Mouse (Mus musculus) forebrain, embryonic 10.5 days (tissue): ENCODE results near the gene Catsperg1. TPM values are rescaled to one million over a fixed set of nuclear protein-coding genes. Genes with fewer than 3 reads are reported as not detected.
A peak's percentile ranks its signal among the peaks of the same experiment; 100 is the strongest.
"Not testable (repeated sequence)": the region's sequence is repeated elsewhere in the genome, so short reads cannot be mapped to it uniquely, and the experiment has no call there.

Source experiments
- DNase-seq: peaks from one replicate; pipeline ENCODE4 v3.0.0-alpha.2; 2017; ENCODE audit warnings: low spot score; ENCODE audit errors: extremely low spot score
- H3K27ac ChIP-seq: fragments of 300-500 bp; sonication (generic); 2 replicates; pipeline ENCODE4 v1.5.1; 2016; ENCODE audit warnings: mild to moderate bottlenecking
- H3K27me3 ChIP-seq: fragments of 300-500 bp; sonication (generic); 2 replicates; pipeline ENCODE4 v1.6.1; 2016; ENCODE audit warnings: mild to moderate bottlenecking; ENCODE audit not compliant: poor library complexity, severe bottlenecking
- H3K36me3 ChIP-seq: fragments of 300-500 bp; sonication (generic); replicated peaks from 2 replicates; pipeline ENCODE4 v1.6.1; 2016; ENCODE audit warnings: mild to moderate bottlenecking, moderate library complexity
- H3K4me1 ChIP-seq: fragments of 300-500 bp; sonication (generic); 2 replicates; pipeline ENCODE4 v1.6.1; 2016
- H3K4me3 ChIP-seq: fragments of 300-500 bp; sonication (generic); 2 replicates; pipeline ENCODE4 v1.5.1; 2016; ENCODE audit warnings: mild to moderate bottlenecking, moderate library complexity
- H3K9me3 ChIP-seq: fragments of 300-500 bp; sonication (generic); 2 replicates; pipeline ENCODE4 v1.6.1; 2016; ENCODE audit warnings: mild to moderate bottlenecking, moderate library complexity
- WGBS: fragments of 180-500 bp; shearing (Covaris S2); methylation state at CpG from one replicate; pipeline ENCODE4 v1.1.7; 2016; 5-methylcytosine and 5-hydroxymethylcytosine counted together
- polyA plus RNA-seq: library from polyadenylated mRNA; unstranded; fragments of >200 nt; fragmentation: Nextera tagmentation; extraction: Ambion mirVana; gene quantifications from 2 replicates; pipeline ENCODE4 v1.2.1, GENCODE M21; 2016

Gene Catsperg1
- polyA plus RNA-seq, 1 experiment from 2014 or later = 0.33 TPM

DNA sequence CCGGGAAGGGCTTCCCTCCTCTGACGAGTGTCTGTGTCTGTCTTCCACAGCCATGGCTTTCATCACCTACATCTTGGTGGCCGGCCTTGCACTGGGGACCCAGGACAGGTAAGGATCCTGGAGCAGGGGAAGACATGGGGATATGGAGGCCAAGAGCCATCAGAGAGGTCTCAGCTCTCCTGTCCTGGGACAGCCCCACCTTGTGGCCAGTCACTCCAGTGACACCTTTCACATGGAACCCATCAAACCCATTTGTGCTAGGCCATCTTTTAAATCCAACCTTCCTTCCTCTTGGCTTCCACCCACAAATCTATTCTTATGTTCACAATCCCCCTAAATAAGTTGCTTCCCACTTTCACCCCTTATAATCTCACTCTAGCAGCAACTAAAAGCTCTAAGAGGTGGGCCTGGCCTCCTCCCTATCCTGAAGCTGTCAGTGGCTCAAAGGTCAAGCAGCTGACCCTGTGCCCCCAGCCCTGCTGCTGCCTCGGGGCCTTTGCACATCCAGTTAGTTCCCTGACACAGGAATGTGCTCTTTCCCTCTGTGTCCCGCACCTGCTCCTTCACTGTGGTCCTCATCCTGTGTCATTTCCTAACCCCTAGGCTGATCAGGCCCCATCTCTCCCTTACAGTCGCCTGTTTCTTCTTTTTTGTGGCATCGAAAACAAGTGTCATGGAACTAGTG lies 31.0 kb upstream of the Catsperg1 start:
- no peaks in the 10 kb centered on the region for H3K9me3 ChIP-seq
- no peak overlapping the region for H3K27ac ChIP-seq
- peaks cover 48% of the 10 kb centered on the region for H3K36me3 ChIP-seq
- 84% methylated on average over 7 of the region's 7 CpGs for WGBS
- peaks cover 23% of the 10 kb centered on the region for H3K4me1 ChIP-seq
- peaks cover 32% of the 10 kb centered on the region for H3K27me3 ChIP-seq
- no peak overlapping the region for H3K4me3 ChIP-seq
- DNase-seq = no peak

DNA sequence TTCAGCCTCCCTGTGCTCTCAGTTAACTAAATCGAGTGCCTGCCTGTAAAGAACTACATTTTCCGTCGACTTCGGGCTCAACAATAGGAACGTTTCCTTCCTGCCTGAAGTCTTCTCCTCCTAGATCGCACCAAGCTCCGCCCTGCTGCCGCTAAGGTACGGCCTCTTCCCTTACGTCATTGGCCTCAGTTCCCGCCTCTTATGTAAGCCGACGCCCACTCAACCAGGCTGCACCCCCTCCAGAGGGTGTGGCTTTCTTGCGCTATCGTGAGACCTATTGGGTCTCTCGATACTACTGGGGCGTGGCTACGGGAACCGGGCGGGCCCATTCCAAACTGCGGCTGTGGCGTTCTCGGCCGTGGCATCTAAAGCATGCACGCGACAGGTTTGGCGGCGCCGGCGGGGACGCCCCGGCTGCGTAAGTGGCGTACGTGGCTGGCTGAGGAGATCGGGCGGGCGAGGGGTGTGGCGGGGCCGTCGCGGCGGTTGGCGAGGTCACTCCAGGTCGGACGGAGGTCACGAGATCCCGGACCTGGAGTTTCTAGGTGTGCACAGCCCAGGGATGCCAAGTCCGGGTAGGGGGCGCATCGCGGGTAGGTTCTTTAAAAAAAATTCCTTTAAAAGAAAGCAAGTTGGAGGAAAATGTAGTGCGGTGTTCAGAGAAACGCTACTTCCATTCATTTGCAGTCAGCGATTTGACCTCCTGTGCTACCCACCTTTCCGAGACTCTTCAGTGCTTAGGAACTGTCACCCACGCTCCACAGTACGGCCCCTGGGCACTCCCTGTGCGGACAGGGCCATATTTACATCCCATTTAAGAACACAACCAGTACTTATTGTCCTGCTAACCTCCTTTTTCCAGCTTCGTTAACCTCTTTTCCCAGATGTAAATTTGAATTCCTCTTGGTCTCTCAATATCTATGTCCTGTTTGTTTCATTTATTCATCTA lies 24.5 kb upstream of the Catsperg1 start, which contains the start of gene Yif1b:
Yif1b (plus strand) TSS at position 311 of the 949 bp plus-strand sequence.
- peaks cover 19% of the 10 kb centered on the region for H3K4me1 ChIP-seq
- H3K27me3 ChIP-seq = peaks cover 13% of the 10 kb centered on the region
- H3K27ac ChIP-seq = peak within 1 kb of the TSS; percentile 90
- peaks cover 10% of the 10 kb centered on the region for H3K36me3 ChIP-seq
- peak within 1 kb of the TSS; percentile 77 for H3K4me3 ChIP-seq
- under 1% methylated on average over 60 of the region's 60 CpGs for WGBS
- no peaks in the 10 kb centered on the region for H3K9me3 ChIP-seq
- peak; percentile 99 for DNase-seq

DNA sequence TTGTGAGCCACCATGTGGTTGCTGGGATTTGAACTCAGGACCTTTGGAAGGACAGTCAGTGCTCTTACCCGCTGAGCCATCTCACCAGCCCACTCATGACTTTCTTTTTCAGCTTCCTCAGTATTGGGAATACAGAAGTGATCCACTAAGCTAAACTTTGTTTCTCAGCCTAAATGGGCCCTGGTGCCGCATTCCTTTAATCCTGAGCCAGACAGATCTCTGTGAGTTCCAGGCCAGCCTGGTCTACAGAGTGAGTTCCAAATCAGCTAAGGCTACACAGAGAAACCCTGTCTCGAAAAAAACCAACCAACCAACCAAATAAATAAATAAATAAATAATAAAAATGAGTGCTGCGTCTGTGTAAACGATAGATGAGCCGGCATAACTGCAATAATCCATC lies 23.8 kb upstream of the Catsperg1 start:
- Histone ChIP-seq H3K4me3 (peak overlapping the region; percentile 77), H3K27me3 (peaks cover 20% of the 10 kb centered on the region), H3K27ac (peak overlapping the region; percentile 90), H3K4me1 (peaks cover 19% of the 10 kb centered on the region)
- 30% methylated on average over 6 of the region's 6 CpGs for WGBS
- peak; percentile 36 for DNase-seq
- H3K9me3 ChIP-seq, H3K36me3 ChIP-seq: not testable (repeated sequence)

DNA sequence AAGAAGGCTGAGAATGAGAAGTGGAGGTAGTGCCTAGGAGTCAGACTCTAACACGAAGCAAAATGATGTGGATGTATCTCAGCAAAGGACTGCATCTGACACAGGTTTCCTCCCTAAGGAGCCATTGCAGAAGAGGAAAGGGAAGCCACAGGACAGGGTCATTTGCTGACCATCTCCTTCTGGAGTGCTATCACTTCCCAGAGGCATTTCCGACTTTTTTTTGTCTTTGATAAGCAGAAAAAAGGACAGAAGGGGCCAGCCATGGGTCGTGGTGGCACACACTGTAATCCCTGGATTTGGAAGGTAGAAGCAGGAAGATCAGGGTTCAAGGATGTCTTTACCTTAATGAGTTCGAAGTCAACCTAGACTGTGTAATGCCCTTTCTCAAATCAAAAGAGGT lies 22.8 kb upstream of the Catsperg1 start:
- peaks cover 30% of the 10 kb centered on the region for H3K27me3 ChIP-seq
- H3K36me3 ChIP-seq = peaks cover 5% of the 10 kb centered on the region
- H3K27ac ChIP-seq = no peak overlapping the region
- no peak overlapping the region for H3K4me3 ChIP-seq
- peaks cover 28% of the 10 kb centered on the region for H3K4me1 ChIP-seq
- WGBS = 87% methylated on average over 4 of the region's 4 CpGs
- no peaks in the 10 kb centered on the region for H3K9me3 ChIP-seq
- no peak for DNase-seq

DNA sequence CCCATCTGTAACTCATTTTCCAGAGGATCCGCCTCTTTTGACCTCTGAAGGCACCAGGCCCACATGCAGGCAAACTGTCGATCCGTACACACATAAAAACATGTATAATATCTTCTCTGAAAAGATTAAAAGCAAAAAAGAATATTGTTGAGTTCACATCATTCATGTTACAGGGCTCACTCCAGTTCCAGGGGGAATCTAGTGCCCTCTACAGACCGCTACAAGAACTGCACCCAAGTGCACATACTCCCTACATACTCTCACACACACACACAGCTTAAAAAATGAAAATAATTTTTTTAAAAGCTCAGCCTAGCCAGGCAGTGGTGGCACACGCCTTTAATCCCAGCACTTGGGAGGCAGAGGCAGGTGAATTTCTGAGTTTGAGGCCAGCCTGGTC lies 20.8 kb upstream of the Catsperg1 start:
- WGBS = 75% methylated on average over 5 of the region's 5 CpGs
- H3K9me3 ChIP-seq = no peaks in the 10 kb centered on the region
- H3K4me3 ChIP-seq = no peak overlapping the region
- DNase-seq = no peak
- H3K36me3 ChIP-seq = no peaks in the 10 kb centered on the region
- H3K27me3 ChIP-seq = peaks cover 50% of the 10 kb centered on the region
- H3K27ac ChIP-seq = no peak overlapping the region
- peaks cover 30% of the 10 kb centered on the region for H3K4me1 ChIP-seq

DNA sequence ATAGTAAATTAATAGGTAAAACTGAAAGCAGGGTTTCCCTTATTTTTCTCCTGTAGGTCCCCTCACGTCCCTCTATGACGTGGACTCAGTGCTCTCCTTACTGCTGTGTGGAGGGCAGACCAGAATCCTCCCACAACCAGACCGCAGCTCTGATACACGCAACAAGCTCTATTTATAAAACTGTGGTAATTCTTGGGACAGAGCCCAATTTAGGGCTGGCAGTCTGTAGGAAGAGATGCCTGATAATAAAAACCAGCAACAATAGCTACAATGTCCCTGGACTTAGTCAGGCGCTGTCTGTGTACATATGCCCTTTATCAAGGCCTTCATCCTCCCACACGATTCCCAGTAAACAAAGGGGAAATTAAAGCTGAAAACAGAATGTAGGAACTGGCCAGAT lies 19.9 kb upstream of the Catsperg1 start:
- 84% methylated on average over 6 of the region's 6 CpGs for WGBS
- peaks cover 56% of the 10 kb centered on the region for H3K27me3 ChIP-seq
- no peak for DNase-seq
- H3K27ac ChIP-seq = no peak overlapping the region
- peaks cover 21% of the 10 kb centered on the region for H3K4me1 ChIP-seq
- no peaks in the 10 kb centered on the region for H3K9me3 ChIP-seq
- H3K36me3 ChIP-seq = no peaks in the 10 kb centered on the region
- H3K4me3 ChIP-seq = no peak overlapping the region

DNA sequence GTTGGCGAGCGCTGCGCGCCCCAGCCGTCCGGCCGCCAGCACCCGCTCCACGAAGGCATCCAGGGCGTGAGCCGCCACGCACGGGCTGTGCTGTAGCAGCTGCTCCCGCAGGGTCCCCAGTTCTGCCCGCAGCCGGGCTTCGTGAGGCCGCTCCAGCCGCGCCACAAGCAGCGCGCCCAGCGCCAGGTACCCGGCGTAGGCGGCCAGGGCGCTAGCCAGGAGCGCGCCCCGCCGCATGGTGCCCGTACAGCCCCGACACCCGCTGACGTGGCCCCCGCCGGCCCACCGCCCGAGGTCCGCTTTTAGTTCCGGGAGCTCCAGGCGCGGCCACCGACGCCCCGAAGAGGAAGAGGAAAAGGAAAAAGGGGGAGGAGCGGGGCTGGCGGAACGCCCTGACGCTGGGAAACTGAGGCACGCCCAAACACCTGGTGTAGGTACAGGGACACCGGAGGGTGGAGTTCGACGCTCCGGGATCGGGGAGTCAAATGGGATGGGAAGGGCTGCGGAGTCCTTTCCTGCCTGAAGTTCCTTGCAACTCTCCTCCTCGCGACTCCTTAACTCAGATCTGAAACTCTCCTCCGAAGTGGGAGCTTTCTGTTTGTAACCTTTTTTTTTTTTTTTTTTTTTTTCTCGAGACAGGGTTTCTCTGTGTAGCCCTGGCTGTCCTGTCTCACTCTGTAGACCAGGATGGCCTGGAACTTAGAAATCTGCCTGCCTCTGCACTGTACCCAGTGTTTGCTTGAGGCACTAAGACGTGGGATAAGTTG lies 18.6 kb upstream of the Catsperg1 start, which contains the start of gene Kcnk6:
Kcnk6 (minus strand) TSS at position 269 of the 767 bp plus-strand sequence.
- H3K9me3 ChIP-seq = no peaks in the 10 kb centered on the region
- H3K27ac ChIP-seq = peak within 1 kb of the TSS; percentile 62; the same call in 1 of the 2 replicates
- peaks cover 56% of the 10 kb centered on the region for H3K27me3 ChIP-seq
- H3K4me1 ChIP-seq = peaks cover 13% of the 10 kb centered on the region
- H3K4me3 ChIP-seq = peak within 1 kb of the TSS; percentile 60
- no peaks in the 10 kb centered on the region for H3K36me3 ChIP-seq
- no peak for DNase-seq
- WGBS = 2% methylated on average over 62 of the region's 62 CpGs

DNA sequence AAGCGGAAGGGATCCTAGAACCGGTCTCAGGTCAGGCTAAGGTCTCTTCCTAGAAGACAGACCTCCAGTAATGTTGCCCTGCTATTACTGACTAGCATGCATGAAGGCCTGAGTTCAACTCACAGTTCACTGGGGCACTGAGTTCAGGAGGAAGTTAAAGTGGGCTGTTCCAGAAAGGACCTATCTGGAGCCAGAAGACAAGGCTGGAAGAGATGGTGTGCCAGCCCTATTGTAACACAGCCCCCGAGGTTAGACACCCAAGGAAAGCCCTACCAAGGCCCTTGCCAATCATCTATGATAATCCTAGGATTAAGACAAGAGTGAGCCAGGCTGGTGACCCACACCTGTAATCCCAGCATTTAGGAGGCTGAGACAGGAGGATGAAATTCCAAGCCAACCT lies 17.7 kb upstream of the Catsperg1 start:
- H3K4me3 ChIP-seq = peak overlapping the region; percentile 60
- DNase-seq = no peak
- no peaks in the 10 kb centered on the region for H3K36me3 ChIP-seq
- WGBS = 55% methylated on average over 3 of the region's 3 CpGs
- no peak overlapping the region for H3K27ac ChIP-seq
- peaks cover 13% of the 10 kb centered on the region for H3K4me1 ChIP-seq
- H3K27me3 ChIP-seq = peaks cover 56% of the 10 kb centered on the region
- no peaks in the 10 kb centered on the region for H3K9me3 ChIP-seq

DNA sequence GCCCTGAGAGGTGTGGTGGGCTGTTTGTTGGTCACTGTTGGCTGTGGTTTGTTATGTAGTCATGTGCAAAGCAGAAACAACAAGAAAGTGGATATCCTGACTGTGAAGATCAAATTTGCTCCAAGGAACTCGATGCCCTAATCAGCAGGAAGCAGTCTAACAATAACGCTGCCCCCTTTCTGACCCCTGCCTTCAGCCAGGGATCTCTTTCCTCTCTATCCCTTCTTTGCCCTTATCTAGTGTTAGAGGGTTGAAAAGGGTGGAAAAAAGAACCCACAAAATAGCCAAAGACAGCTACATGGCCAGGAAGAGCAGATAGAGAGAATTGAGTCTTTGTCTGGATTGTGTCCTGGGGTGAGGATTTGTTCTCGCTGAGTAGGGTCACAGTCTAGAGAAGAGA lies 16.7 kb upstream of the Catsperg1 start:
- H3K27me3 ChIP-seq = peaks cover 57% of the 10 kb centered on the region

DNA sequence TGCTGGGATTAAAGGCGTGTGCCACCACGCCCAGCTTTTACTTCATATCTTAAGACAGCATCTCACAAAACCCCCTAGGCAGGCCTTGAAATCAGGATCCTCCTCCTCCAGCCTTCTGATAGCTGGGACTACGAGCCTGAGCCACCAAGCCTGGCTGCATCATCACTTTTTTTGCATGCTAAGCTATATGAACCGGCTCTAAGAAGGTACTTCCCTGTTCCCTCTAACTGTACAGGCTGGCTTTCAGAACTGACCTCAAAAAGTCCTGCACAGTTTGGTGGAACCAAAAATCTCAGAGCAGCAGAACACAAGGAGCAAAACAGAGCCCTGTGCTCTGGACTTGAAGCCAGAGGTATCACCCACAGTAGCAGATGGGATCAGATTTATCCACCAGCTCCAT lies 14.4 kb upstream of the Catsperg1 start:
- no peak overlapping the region for H3K27ac ChIP-seq

More for the DNA sequence above, 16.7 kb upstream of the Catsperg1 start:
- Histone ChIP-seq H3K4me3 (no peak overlapping the region), H3K9me3 (no peaks in the 10 kb centered on the region), H3K36me3 (no peaks in the 10 kb centered on the region), H3K4me1 (peaks cover 15% of the 10 kb centered on the region), H3K27ac (no peak overlapping the region)
- 20% methylated on average over 3 of the region's 3 CpGs for WGBS
- DNase-seq = no peak

DNA sequence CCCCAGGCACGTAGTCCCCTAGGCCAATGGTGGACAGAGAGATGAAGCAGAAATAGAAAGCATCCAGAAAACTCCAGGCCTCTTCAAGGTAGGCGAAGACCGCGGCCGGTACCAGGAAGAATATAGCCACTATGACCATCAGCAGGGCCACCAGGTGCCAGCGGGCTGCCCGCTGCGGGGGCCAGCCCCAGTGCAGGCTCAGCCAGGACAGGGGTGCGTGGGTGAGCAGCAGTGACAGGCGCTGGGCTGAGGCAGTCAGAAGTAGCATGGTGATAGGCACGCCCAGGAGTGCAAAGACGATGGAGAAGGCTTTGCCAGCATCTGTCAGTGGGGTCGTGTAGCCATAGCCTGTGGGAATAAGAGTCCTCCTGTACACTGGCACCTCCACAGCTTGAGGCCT lies 11.7 kb upstream of the Catsperg1 start:
- Histone ChIP-seq H3K4me1 (peaks cover 15% of the 10 kb centered on the region), H3K27ac (peak overlapping the region; percentile 73), H3K36me3 (no peaks in the 10 kb centered on the region), H3K27me3 (peaks cover 20% of the 10 kb centered on the region), H3K9me3 (no peaks in the 10 kb centered on the region), H3K4me3 (peak overlapping the region; percentile 39; the same call in 1 of the 2 replicates)
- no peak for DNase-seq
- WGBS = 72% methylated on average over 13 of the region's 13 CpGs

More for the DNA sequence above, 14.4 kb upstream of the Catsperg1 start:
- H3K4me1 ChIP-seq = peaks cover 26% of the 10 kb centered on the region
- H3K36me3 ChIP-seq = no peaks in the 10 kb centered on the region
- no peak for DNase-seq
- H3K27me3 ChIP-seq = peaks cover 47% of the 10 kb centered on the region
- WGBS = 82% methylated on average over 4 of the region's 4 CpGs
- no peaks in the 10 kb centered on the region for H3K9me3 ChIP-seq
- H3K4me3 ChIP-seq = no peak overlapping the region

DNA sequence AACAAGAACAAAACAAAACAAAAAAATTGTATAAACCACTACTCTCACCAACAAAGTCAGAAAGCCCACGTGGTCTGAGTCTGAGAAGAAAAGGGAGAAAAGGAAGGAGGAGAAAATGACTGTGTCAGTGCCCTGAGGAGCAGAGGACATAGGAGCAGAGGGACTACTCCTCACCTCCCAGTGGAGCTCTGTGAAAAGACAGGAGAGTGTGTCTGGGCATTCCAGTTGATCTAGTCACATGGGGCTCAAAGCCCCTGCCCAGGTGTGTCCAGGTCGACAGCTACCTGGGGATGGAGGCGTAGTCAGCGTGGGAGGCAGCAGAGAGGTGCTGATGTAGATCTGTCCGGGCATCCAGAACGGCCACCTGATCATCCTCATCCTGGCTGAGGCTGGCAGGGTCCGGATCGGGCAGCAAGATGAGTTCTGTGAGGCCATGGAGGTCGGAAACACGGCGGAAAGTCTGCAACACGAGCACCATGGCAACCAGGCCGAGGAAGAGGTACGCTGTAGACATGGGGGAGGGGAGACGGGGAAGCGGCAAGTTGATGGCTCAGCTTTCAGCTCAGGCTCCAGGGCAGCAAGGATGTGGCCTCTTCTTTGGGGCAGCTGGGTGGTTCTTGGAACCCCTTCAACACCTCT lies 11.0 kb upstream of the Catsperg1 start:
- H3K4me3 ChIP-seq = peak overlapping the region; percentile 39

More for the DNA sequence above, 11.0 kb upstream of the Catsperg1 start:
- no peaks in the 10 kb centered on the region for H3K36me3 ChIP-seq
- DNase-seq = peak; percentile 45
- peaks cover 13% of the 10 kb centered on the region for H3K27me3 ChIP-seq
- H3K27ac ChIP-seq = peak overlapping the region; percentile 73
- WGBS = 9% methylated on average over 16 of the region's 16 CpGs
- peaks cover 13% of the 10 kb centered on the region for H3K4me1 ChIP-seq
- peaks cover 5% of the 10 kb centered on the region for H3K9me3 ChIP-seq
